Mouse (Mus musculus) CH12.LX (cell line): ENCODE measurements around the gene Gng12. TPM values are rescaled to one million over a fixed set of nuclear protein-coding genes. Genes with fewer than 3 reads are reported as not detected.

Experiments used
- DNase-seq: peaks from one replicate; pipeline ENCODE4 v3.0.0-alpha.2; 2013; ENCODE audit errors: extremely low read depth
- H3K27ac ChIP-seq: 2 replicates; pipeline ENCODE4 v1.5.1; 2012; ENCODE audit warnings: low read depth, mild to moderate bottlenecking, control low read depth, moderate library complexity; ENCODE audit not compliant: insufficient read depth
- H3K27me3 ChIP-seq: replicated peaks from 2 replicates; pipeline ENCODE3; 2012; ENCODE audit warnings: inconsistent platforms
- H3K36me3 ChIP-seq, 2 experiments: replicated peaks in 1 of 2; 2 replicates each; pipeline versions ENCODE3 to v1.6.1; 2012; ENCODE audit warnings: inconsistent platforms in 1 of 2, low read length in 1 of 2, mild to moderate bottlenecking in 1 of 2, mixed read lengths in 1 of 2, moderate library complexity in 1 of 2; ENCODE audit not compliant: control insufficient read depth in 1 of 2, insufficient read depth in 1 of 2
- H3K4me1 ChIP-seq, 2 experiments: 2 replicates each; pipeline ENCODE4 v1.6.1; 2012; ENCODE audit warnings: inconsistent platforms in 1 of 2, moderate library complexity in 1 of 2; ENCODE audit not compliant: insufficient read depth in 2 of 2, control insufficient read depth in 1 of 2
- H3K4me2 ChIP-seq: 2 replicates; pipeline ENCODE4 v1.6.1; 2012; ENCODE audit warnings: low read depth, mild to moderate bottlenecking, control low read depth; ENCODE audit not compliant: poor library complexity, insufficient read depth, severe bottlenecking
- H3K4me3 ChIP-seq, 3 experiments: fragments of 150-350 bp in 1 of 3; sonication (generic) in 1 of 3; replicated peaks in 1 of 3; 2 replicates each; pipeline versions ENCODE3 to v1.5.1; 2011 to 2012; ENCODE audit warnings: low read depth in 2 of 3, low read length in 2 of 3, mild to moderate bottlenecking in 2 of 3, moderate library complexity in 2 of 3, control low read depth in 1 of 3, improper control_type of control experiment in 1 of 3, inconsistent platforms in 1 of 3, mixed read lengths in 1 of 3; ENCODE audit not compliant: poor library complexity in 1 of 3
- H3K79me2 ChIP-seq: replicated peaks from 2 replicates; pipeline ENCODE4 v1.6.1; 2012; ENCODE audit warnings: mild to moderate bottlenecking, moderate library complexity; ENCODE audit not compliant: control insufficient read depth, poor library complexity, insufficient read depth, severe bottlenecking; ENCODE audit errors: extremely low read depth
- H3K9ac ChIP-seq: 2 replicates; pipeline ENCODE4 v1.6.1; 2012; ENCODE audit warnings: low read depth, mild to moderate bottlenecking, control low read depth, moderate library complexity; ENCODE audit not compliant: insufficient read depth
- H3K9me3 ChIP-seq: replicated peaks from 2 replicates; pipeline ENCODE3; 2012; ENCODE audit warnings: low read length, inconsistent platforms, mixed read lengths
- BHLHE40 ChIP-seq: IDR thresholded peaks from 2 replicates; pipeline ENCODE4 v1.6.1; 2011; ENCODE audit warnings: mild to moderate bottlenecking, low read depth, low read length, improper control_type of control experiment
- CHD1 ChIP-seq: IDR thresholded peaks from 2 replicates; pipeline ENCODE4 v1.6.1; 2012; ENCODE audit warnings: low read depth, low read length, improper control_type of control experiment, inconsistent platforms
- CHD2 ChIP-seq: IDR thresholded peaks from 2 replicates; pipeline ENCODE4 v1.6.1; 2011; ENCODE audit warnings: low read length, improper control_type of control experiment
- CTCF ChIP-seq, 2 experiments: IDR thresholded peaks in 1 of 2; conservative IDR thresholded peaks in 1 of 2; 2 replicates each; pipeline ENCODE4 v1.5.1; 2011 to 2012; ENCODE audit warnings: low read depth in 2 of 2, low read length in 2 of 2, improper control_type of control experiment in 1 of 2, inconsistent platforms in 1 of 2, mild to moderate bottlenecking in 1 of 2, moderate library complexity in 1 of 2
- E2F4 ChIP-seq: IDR thresholded peaks from 2 replicates; pipeline ENCODE4 v1.6.1; 2011; ENCODE audit warnings: low read depth, low read length, improper control_type of control experiment; ENCODE audit not compliant: insufficient replicate concordance
- ELF1 ChIP-seq: IDR thresholded peaks from 2 replicates; pipeline ENCODE4 v1.6.1; 2014; ENCODE audit warnings: low read depth, mild to moderate bottlenecking, inconsistent platforms, low read length, improper control_type of control experiment
- EP300 ChIP-seq: IDR thresholded peaks from 2 replicates; pipeline ENCODE4 v1.6.1; 2011; ENCODE audit warnings: low read length, improper control_type of control experiment
- ETS1 ChIP-seq: conservative IDR thresholded peaks from 2 replicates; pipeline ENCODE4 v1.6.1; 2012; ENCODE audit warnings: low read depth, mild to moderate bottlenecking, inconsistent platforms, low read length, improper control_type of control experiment, moderate library complexity
- GABPA ChIP-seq: IDR thresholded peaks from 2 replicates; pipeline ENCODE4 v1.6.1; 2012; ENCODE audit warnings: low read depth, low read length, improper control_type of control experiment, inconsistent platforms; ENCODE audit not compliant: insufficient replicate concordance
- HCFC1 ChIP-seq: IDR thresholded peaks from 2 replicates; pipeline ENCODE4 v1.6.1; 2012; ENCODE audit warnings: low read depth, mild to moderate bottlenecking, inconsistent platforms, low read length, improper control_type of control experiment
- IRF4 ChIP-seq: IDR thresholded peaks from 2 replicates; pipeline ENCODE4 v1.6.1; 2014; ENCODE audit warnings: low read depth, mild to moderate bottlenecking, inconsistent platforms, low read length, improper control_type of control experiment
- JUN ChIP-seq: IDR thresholded peaks from 2 replicates; pipeline ENCODE4 v1.6.1; 2011; ENCODE audit warnings: low read depth, mild to moderate bottlenecking, low read length, improper control_type of control experiment, moderate library complexity; ENCODE audit not compliant: insufficient read depth
- JUND ChIP-seq: conservative IDR thresholded peaks from 2 replicates; pipeline ENCODE4 v1.6.1; 2011; ENCODE audit warnings: low read depth, low read length, improper control_type of control experiment
- KAT2A ChIP-seq: IDR thresholded peaks from 2 replicates; pipeline ENCODE4 v1.6.1; 2012; ENCODE audit warnings: low read length, improper control_type of control experiment, inconsistent platforms; ENCODE audit not compliant: insufficient replicate concordance
- MAFK ChIP-seq: IDR thresholded peaks from 2 replicates; pipeline ENCODE4 v1.6.1; 2011; ENCODE audit warnings: low read length, improper control_type of control experiment; ENCODE audit not compliant: insufficient replicate concordance
- MAX ChIP-seq: IDR thresholded peaks from 2 replicates; pipeline ENCODE4 v1.6.1; 2011; ENCODE audit warnings: low read length, improper control_type of control experiment
- MAZ ChIP-seq: IDR thresholded peaks from 2 replicates; pipeline ENCODE4 v1.6.1; 2012; ENCODE audit warnings: low read depth, mild to moderate bottlenecking, inconsistent platforms, low read length, improper control_type of control experiment, moderate library complexity
- MEF2A ChIP-seq: IDR thresholded peaks from 2 replicates; pipeline ENCODE4 v1.6.1; 2014; ENCODE audit warnings: low read depth, mild to moderate bottlenecking, inconsistent platforms, low read length, improper control_type of control experiment, borderline replicate concordance
- MXI1 ChIP-seq: IDR thresholded peaks from 2 replicates; pipeline ENCODE4 v1.6.1; 2011; ENCODE audit warnings: mild to moderate bottlenecking, low read depth, low read length, improper control_type of control experiment
- MYC ChIP-seq: IDR thresholded peaks from 2 replicates; pipeline ENCODE4 v1.6.1; 2011; ENCODE audit warnings: low read depth, mild to moderate bottlenecking, improper control_type of control experiment, low read length
- NELFE ChIP-seq: IDR thresholded peaks from 2 replicates; pipeline ENCODE4 v1.6.1; 2011; ENCODE audit warnings: low read depth, low read length, improper control_type of control experiment
- NRF1 ChIP-seq: IDR thresholded peaks from 2 replicates; pipeline ENCODE4 v1.6.1; 2014; ENCODE audit warnings: low read depth, mild to moderate bottlenecking, inconsistent platforms, low read length, improper control_type of control experiment, moderate library complexity
- PAX5 ChIP-seq: IDR thresholded peaks from 2 replicates; pipeline ENCODE4 v1.6.1; 2012; ENCODE audit warnings: low read length, inconsistent platforms, mixed read lengths
- POLR2A ChIP-seq: IDR thresholded peaks from 2 replicates; pipeline ENCODE4 v1.6.1; 2011; ENCODE audit warnings: low read depth, mild to moderate bottlenecking, improper control_type of control experiment, low read length
- POLR2AphosphoS2 ChIP-seq: IDR thresholded peaks from 2 replicates; pipeline ENCODE4 v1.6.1; 2011; ENCODE audit warnings: low read depth, low read length, improper control_type of control experiment
- RAD21 ChIP-seq: IDR thresholded peaks from 2 replicates; pipeline ENCODE4 v1.6.1; 2011; ENCODE audit warnings: low read depth, mild to moderate bottlenecking, low read length, improper control_type of control experiment, moderate library complexity
- RCOR1 ChIP-seq: conservative IDR thresholded peaks from 2 replicates; pipeline ENCODE4 v1.6.1; 2012; ENCODE audit warnings: low read depth, mild to moderate bottlenecking, inconsistent platforms, low read length, improper control_type of control experiment
- SIN3A ChIP-seq: IDR thresholded peaks from 2 replicates; pipeline ENCODE4 v1.6.1; 2012; ENCODE audit warnings: low read length, improper control_type of control experiment, inconsistent platforms
- SMC3 ChIP-seq: IDR thresholded peaks from 2 replicates; pipeline ENCODE4 v1.6.1; 2011; ENCODE audit warnings: low read depth, low read length, improper control_type of control experiment
- TBP ChIP-seq: conservative IDR thresholded peaks from 2 replicates; pipeline ENCODE4 v1.6.1; 2011; ENCODE audit warnings: low read depth, low read length, improper control_type of control experiment
- TCF12 ChIP-seq: IDR thresholded peaks from 2 replicates; pipeline ENCODE4 v1.6.1; 2014; ENCODE audit warnings: low read depth, mild to moderate bottlenecking, inconsistent platforms, low read length, improper control_type of control experiment
- UBTF ChIP-seq: IDR thresholded peaks from 2 replicates; pipeline ENCODE4 v1.6.1; 2012; ENCODE audit warnings: low read depth, mild to moderate bottlenecking, inconsistent platforms, low read length, improper control_type of control experiment, moderate library complexity
- USF1 ChIP-seq: IDR thresholded peaks from 2 replicates; pipeline ENCODE4 v1.6.1; 2014; ENCODE audit warnings: low read depth, mild to moderate bottlenecking, inconsistent platforms, low read length, improper control_type of control experiment
- USF2 ChIP-seq: conservative IDR thresholded peaks from 2 replicates; pipeline ENCODE4 v1.6.1; 2011; ENCODE audit warnings: low read depth, low read length, improper control_type of control experiment
- ZC3H11A ChIP-seq: IDR thresholded peaks from 2 replicates; pipeline ENCODE4 v1.6.1; 2012; ENCODE audit warnings: low read depth, mild to moderate bottlenecking, inconsistent platforms, low read length, improper control_type of control experiment
- ZKSCAN1 ChIP-seq: IDR thresholded peaks from 2 replicates; pipeline ENCODE4 v1.6.1; 2012; ENCODE audit warnings: low read depth, inconsistent platforms, low read length, improper control_type of control experiment, borderline replicate concordance
- ZMIZ1 ChIP-seq: IDR thresholded peaks from 2 replicates; pipeline ENCODE4 v1.6.1; 2012; ENCODE audit warnings: low read depth, mild to moderate bottlenecking, inconsistent platforms, low read length, improper control_type of control experiment
- ZNF384 ChIP-seq: IDR thresholded peaks from 2 replicates; pipeline ENCODE4 v1.6.1; 2012; ENCODE audit warnings: low read depth, low read length, improper control_type of control experiment, inconsistent platforms
- dilution Hi-C: fragments of 300-500 bp; cut with MboI; formaldehyde crosslinking; loops from 2 replicates; pipeline ENCODE4 v1.14.3; 2020; ENCODE audit warnings: low sequenced_read_pairs; ENCODE audit not compliant: extremely low pct_unique_long_range_greater_than_20kb, extremely low pct_ligation_motif_present
- in situ Hi-C: fragments of 300-500 bp; cut with MboI; formaldehyde crosslinking; loops from 3 replicates; pipeline ENCODE4 v1.14.3; 2019; ENCODE audit warnings: low sequenced_read_pairs, low pct_ligation_motif_present, low pct_unique_long_range_greater_than_20kb, mixed read lengths
- polyA plus RNA-seq: library from polyadenylated mRNA; unstranded; fragments of >175 nt; gene quantifications from 2 replicates; pipeline ENCODE4 v1.2.1, GENCODE M21; 2012; ENCODE audit warnings: low read depth; ENCODE audit not compliant: insufficient read length
- total RNA-seq, 2 experiments: library from RNA; depleted of rRNA; stranded (reverse); fragments of 300-350 nt in 1 of 2; fragments of >200 nt in 1 of 2; gene quantifications; 2 replicates each; pipeline ENCODE4 v1.2.3; 2012 to 2014

The Gng12 gene
- total and polyA plus RNA-seq, 3 experiments, result 3.9 to 20.8 (median 12.2) TPM

DNA sequence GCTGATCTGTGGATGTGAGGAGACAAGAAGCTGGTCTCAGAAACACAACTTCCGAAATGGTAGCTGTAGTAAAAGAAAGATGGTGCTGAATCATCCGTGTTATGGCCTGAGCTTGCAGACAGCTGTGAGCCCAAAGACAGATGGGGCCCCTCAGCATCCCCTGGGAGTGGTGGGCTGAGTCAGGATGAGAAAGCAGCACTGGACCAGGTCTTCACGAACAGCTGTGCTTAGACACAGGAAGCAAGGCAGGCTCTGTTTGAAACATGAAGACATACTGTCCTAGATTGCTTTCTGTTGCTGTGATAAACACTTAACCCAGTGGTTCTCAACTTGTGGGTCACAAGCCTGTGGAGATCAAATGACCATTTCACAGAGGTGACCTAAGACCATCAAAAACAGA, 91.4 kb downstream of the Gng12 start:
- H3K27me3 ChIP-seq, result no peaks in the 10 kb centered on the region
- H3K9ac ChIP-seq, result peak overlapping the region; percentile 49
- peaks cover 38 to 62% of the 10 kb centered on the region in 2 experiments for H3K4me1 ChIP-seq
- dilution Hi-C loops, result no loop called here
- no peak for TF ChIP-seq UBTF
- TF ChIP-seq ZMIZ1, result peak; percentile 70; the same call in 1 of the 2 replicates
- peak; percentile 84 for TF ChIP-seq CHD2
- TF ChIP-seq RAD21, result peak; percentile 4
- peak; percentile 87 for TF ChIP-seq MAFK
- no peak for TF ChIP-seq CTCF (conservative IDR thresholded peaks at IDR 0.05 in 1 of 2, IDR thresholded peaks at IDR 0.05 in 1 of 2; ENCODE audit: low read depth in 2 of 2, low read length in 2 of 2)
- peak; percentile 49 for TF ChIP-seq NELFE
- TF ChIP-seq MAX, result peak; percentile 81
- TF ChIP-seq ETS1, result peak; percentile 100
- peak; percentile 87 for TF ChIP-seq BHLHE40
- peak; percentile 65; the same call in 1 of the 2 replicates for TF ChIP-seq TBP
- no peak for TF ChIP-seq ZKSCAN1
- TF ChIP-seq PAX5, result no peak
- no peak for TF ChIP-seq USF2
- TF ChIP-seq KAT2A, result peak; percentile 78; the same call in 1 of the 2 replicates
- TF ChIP-seq NRF1, result 0 out of 2 replicates have a peak, but pooled peaks have one; percentile 36
- TF ChIP-seq MEF2A, result peak; percentile 89
- TF ChIP-seq EP300, result peak; percentile 98
- peak; percentile 97 for TF ChIP-seq SIN3A
- TF ChIP-seq MAZ, result peak; percentile 87
- no peak; the same call in 1 of the 2 replicates for TF ChIP-seq CHD1
- 0 out of 2 replicates have a peak, but pooled peaks have one; percentile 29 for TF ChIP-seq POLR2A
- 0 out of 2 replicates have a peak, but pooled peaks have one; percentile 60 for TF ChIP-seq E2F4
- TF ChIP-seq IRF4, result peak; percentile 98
- TF ChIP-seq HCFC1, result peak; percentile 46; the same call in 1 of the 2 replicates
- no peak for TF ChIP-seq ZC3H11A
- TF ChIP-seq USF1, result no peak
- TF ChIP-seq JUN, result peak; percentile 82
- peak; percentile 94 for TF ChIP-seq RCOR1
- peak; percentile 37; the same call in 1 of the 2 replicates for TF ChIP-seq SMC3
- peak; percentile 10; the same call in 1 of the 2 replicates for TF ChIP-seq GABPA
- peak; percentile 75 for TF ChIP-seq ELF1
- 0 out of 2 replicates have a peak, but pooled peaks have one; percentile 9 for TF ChIP-seq ZNF384
- TF ChIP-seq TCF12, result peak; percentile 99
- TF ChIP-seq MXI1, result peak; percentile 64
- peak; percentile 74 for TF ChIP-seq MYC
- peak; percentile 89 for TF ChIP-seq JUND
- TF ChIP-seq POLR2AphosphoS2, result no peak
- no peaks in the 10 kb centered on the region for H3K9me3 ChIP-seq
- H3K4me3 ChIP-seq, result no peak overlapping the region
- DNase-seq, result peak; percentile 96
- in situ Hi-C loops, result no loop called here
- peak overlapping the region; percentile 53; the same call in 1 of the 2 replicates for H3K4me2 ChIP-seq
- H3K27ac ChIP-seq, result peak overlapping the region; percentile 82
- H3K36me3 ChIP-seq, result no peaks in the 10 kb centered on the region
- H3K79me2 ChIP-seq, result no peaks in the 10 kb centered on the region
